Mouse (Mus musculus): ENCODE results near the gene Tsks.

Gene Tsks

GRCm38 (mm10) chr7:44965975-44966374, 23.0 kb downstream of the Tsks start:
- in situ Hi-C loops (cut with MboI; ENCODE audit: low pct_unique_long_range_greater_than_20kb in 1 of 2, low sequenced_read_pairs in 2 of 2, unreplicated experiment in 1 of 2) = no loop called here

DNA sequence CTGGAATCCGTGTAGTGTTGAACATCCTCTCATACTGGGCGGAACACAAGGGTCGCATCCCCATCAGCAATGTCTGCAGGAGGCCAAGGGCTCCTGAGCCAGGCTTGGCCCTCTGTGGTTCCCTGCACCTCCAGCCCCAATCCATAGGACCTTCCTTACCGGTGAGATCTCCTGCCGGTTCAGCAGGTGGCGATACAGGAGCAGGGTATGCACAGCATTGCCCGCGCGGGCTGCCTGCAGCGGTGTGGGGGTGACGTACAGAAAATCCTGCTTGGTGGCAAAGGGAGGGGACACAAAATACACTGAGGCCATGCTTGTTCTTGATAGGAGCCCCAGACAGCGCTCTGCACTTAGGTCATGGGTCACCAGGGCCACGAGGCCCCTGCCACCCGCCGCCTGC, 23.6 kb downstream of the Tsks start:
- in situ Hi-C loops (cut with MboI; ENCODE audit: low pct_unique_long_range_greater_than_20kb in 1 of 2, low sequenced_read_pairs in 2 of 2, unreplicated experiment in 1 of 2) = no loop called here

- in situ Hi-C loops (cut with MboI; ENCODE audit: low pct_unique_long_range_greater_than_20kb in 1 of 2, low sequenced_read_pairs in 2 of 2, unreplicated experiment in 1 of 2) = no loop called here
These were observed 27.3 kb downstream of the Tsks start for GRCm38 (mm10) chr7:44970231-44970691.

- in situ Hi-C loops (cut with MboI; ENCODE audit: low pct_unique_long_range_greater_than_20kb in 1 of 2, low sequenced_read_pairs in 2 of 2, unreplicated experiment in 1 of 2) = no loop called here
These were observed 28.1 kb downstream of the Tsks start for GRCm38 (mm10) chr7:44971142-44971541.

GRCm38 (mm10) chr7:44973415-44974130, 30.6 kb downstream of the Tsks start:
- in situ Hi-C loops (cut with MboI; ENCODE audit: low pct_unique_long_range_greater_than_20kb in 1 of 2, low sequenced_read_pairs in 2 of 2, unreplicated experiment in 1 of 2) = no loop called here

- in situ Hi-C loops (cut with MboI; ENCODE audit: low pct_unique_long_range_greater_than_20kb in 1 of 2, low sequenced_read_pairs in 2 of 2, unreplicated experiment in 1 of 2) = no loop called here
These were observed 31.5 kb downstream of the Tsks start, which contains the start of gene Cpt1c for GRCm38 (mm10) chr7:44974383-44975116. Gene Cpt1c, minus strand, starts transcription at chr7:44974851.

DNA sequence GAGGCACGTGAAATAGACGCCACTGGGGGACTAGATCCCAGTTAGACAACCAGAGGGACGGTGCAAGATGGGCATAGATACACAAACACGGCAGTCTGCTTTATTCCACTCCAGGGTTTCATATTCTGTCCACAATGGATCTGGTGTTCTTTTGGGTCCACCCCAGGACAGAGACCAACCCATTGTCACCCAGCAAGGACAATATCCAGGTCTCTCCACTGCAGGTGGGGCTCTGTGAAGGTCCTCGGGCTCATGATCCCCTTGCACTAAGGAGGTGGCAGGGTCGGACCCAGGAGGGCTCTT, 32.1 kb downstream of the Tsks start:
- in situ Hi-C loops (cut with MboI; ENCODE audit: low pct_unique_long_range_greater_than_20kb in 1 of 2, low sequenced_read_pairs in 2 of 2, unreplicated experiment in 1 of 2) = no loop called here

- in situ Hi-C loops (cut with MboI; ENCODE audit: low pct_unique_long_range_greater_than_20kb in 1 of 2, low sequenced_read_pairs in 2 of 2, unreplicated experiment in 1 of 2) = no loop called here
These were observed 35.3 kb downstream of the Tsks start for GRCm38 (mm10) chr7:44978300-44978699.

GRCm38 (mm10) chr7:44981539-44981938, 38.5 kb downstream of the Tsks start:
- in situ Hi-C loops (cut with MboI; ENCODE audit: low pct_unique_long_range_greater_than_20kb in 1 of 2, low sequenced_read_pairs in 2 of 2, unreplicated experiment in 1 of 2) = no loop called here

DNA sequence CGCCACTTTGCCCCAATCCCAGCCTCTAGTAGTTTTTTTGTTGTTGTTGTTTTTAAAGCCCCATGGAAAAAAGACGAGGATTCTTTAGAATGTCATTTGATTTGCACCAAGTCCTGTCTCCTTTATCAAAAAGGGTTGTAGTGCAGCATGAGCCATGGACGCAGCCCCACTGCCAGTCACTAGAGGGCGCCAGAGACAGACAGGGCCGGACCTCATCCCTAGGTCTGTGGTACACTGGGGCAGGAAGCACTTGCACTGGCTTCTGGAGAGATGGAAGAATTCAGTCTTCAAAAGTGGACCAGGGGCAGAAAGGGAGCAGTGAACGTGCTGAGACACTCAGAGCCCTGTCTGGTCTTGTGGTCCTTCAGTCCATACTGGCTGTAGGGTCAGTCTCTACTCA, 40.1 kb downstream of the Tsks start:
- in situ Hi-C loops (cut with MboI; ENCODE audit: low pct_unique_long_range_greater_than_20kb in 1 of 2, low sequenced_read_pairs in 2 of 2, unreplicated experiment in 1 of 2) = no loop called here

GRCm38 (mm10) chr7:44983944-44984832, 41.2 kb downstream of the Tsks start:
- in situ Hi-C loops (cut with MboI; ENCODE audit: low pct_unique_long_range_greater_than_20kb in 1 of 2, low sequenced_read_pairs in 2 of 2, unreplicated experiment in 1 of 2) = no loop called here

DNA sequence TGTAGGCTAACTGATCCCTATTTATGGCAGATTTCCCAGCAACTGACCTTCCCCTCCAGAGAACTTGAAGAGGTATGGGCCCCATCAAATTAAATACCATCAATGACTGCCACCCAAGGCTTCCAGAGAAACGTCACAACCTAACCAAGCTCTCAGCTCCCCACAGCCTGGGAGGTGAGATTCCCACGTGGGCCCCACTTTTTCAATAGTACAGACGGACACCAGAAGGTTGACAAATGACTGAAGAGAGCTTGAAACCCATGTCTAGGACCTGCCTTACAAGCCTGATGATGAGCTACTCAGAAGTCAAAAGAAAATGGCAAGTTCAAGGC, 41.8 kb downstream of the Tsks start:
- in situ Hi-C loops (cut with MboI; ENCODE audit: low pct_unique_long_range_greater_than_20kb in 1 of 2, low sequenced_read_pairs in 2 of 2, unreplicated experiment in 1 of 2) = no loop called here

DNA sequence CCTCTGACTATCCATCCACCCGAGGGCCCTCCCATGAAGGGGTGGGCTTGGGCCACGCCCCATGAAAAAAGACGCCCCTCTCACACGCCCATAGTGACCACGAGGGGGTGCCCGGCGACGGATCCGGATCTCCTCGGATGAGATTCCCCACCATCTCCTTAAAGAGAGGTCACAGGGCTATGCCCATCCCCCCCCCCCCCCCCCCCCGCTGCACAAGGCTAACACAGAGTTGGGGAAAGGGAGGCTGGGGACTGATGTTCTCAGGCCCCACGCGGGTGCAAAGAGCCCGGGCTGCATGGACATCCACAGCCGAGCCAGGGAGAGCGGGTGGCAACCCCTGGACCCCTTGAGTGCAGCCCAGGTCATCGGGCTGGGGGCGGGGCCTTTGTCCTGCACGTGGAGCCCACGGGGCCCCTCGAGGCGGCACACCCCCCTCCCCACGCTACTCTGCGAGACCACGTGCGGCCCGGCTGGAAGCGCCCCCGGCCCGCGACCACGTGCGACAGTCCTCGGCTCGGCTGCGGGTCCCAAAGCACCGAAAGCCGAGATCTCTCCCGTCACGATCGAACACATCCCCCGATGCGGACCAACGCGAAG, 42.7 kb downstream of the Tsks start:
- in situ Hi-C loops (cut with MboI; ENCODE audit: low pct_unique_long_range_greater_than_20kb in 1 of 2, low sequenced_read_pairs in 2 of 2, unreplicated experiment in 1 of 2) = no loop called here

- in situ Hi-C loops (cut with MboI; ENCODE audit: low pct_unique_long_range_greater_than_20kb in 1 of 2, low sequenced_read_pairs in 2 of 2, unreplicated experiment in 1 of 2) = no loop called here
These were observed 43.3 kb downstream of the Tsks start, which contains the start of gene Prmt1 for GRCm38 (mm10) chr7:44986192-44986878. Gene Prmt1, minus strand, starts transcription at chr7:44986568.

DNA sequence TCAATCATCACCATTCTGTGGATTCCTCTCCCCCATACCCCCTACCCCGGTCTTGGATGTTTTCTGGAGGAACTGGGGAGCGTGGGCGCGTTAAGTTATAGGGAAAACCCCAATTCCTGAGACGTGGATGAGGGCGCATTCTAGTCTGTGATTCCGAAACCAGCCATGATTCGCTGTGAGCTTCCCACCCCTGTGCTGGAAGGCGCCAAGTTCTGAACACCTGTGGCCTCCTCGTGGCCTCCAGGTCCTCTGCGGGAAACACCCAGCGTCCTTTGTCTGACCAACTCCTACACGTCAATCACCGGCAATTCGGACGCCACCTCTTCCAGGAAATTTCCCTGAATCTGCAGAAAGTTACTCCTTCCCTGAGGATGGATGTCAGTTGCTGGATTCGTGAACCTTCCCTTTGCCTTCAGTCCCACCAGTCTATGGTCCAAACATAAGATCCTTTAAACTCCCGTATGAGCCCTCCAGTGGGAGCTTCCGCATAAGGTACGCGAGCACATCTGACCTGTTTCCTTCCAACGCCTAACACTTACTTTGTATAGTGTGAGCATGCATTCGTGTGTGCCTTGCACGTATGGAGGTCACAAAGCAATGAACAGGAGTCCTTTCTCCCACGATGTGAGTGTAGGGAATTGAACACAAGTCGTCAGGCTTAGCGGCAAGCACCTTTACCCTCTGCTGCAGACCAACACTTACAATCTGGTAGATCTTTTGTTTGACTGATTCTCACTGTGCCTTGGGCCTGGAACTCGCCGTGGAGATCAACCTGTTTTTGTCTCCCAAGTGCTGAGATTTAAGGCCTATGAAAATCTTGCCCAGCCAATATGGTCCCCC, 44.1 kb downstream of the Tsks start:
- in situ Hi-C loops (cut with MboI; ENCODE audit: low pct_unique_long_range_greater_than_20kb in 1 of 2, low sequenced_read_pairs in 2 of 2, unreplicated experiment in 1 of 2) = no loop called here

DNA sequence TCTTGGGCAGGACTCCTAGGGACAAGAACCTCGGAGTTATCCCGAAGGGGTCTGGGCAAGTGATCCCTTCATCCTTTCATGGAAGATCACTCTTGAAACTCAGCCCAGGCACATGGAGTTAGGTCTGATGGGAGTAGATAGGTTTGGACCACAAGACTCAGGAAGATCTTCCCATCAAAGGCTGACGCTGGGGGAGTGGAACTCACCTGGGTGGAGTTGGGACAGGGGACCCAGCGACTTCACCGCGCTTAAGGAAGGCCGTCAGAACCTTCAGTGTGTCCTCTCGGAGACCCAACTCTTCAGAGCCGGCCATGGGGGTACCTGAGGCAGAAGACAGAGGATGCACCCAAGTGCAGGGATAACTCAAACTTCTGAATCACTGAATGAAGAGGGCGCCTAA, 53.7 kb downstream of the Tsks start:
- in situ Hi-C loops (cut with MboI; ENCODE audit: low pct_unique_long_range_greater_than_20kb in 1 of 2, low sequenced_read_pairs in 2 of 2, unreplicated experiment in 1 of 2) = no loop called here

GRCm38 (mm10) chr7:44997231-44997939, 54.4 kb downstream of the Tsks start, which contains the start of gene Irf3:
Gene Irf3, plus strand, starts transcription at chr7:44997648.
- in situ Hi-C loops (cut with MboI; ENCODE audit: low pct_unique_long_range_greater_than_20kb in 1 of 2, low sequenced_read_pairs in 2 of 2, unreplicated experiment in 1 of 2) = no loop called here
